In the genomic region with DNA sequence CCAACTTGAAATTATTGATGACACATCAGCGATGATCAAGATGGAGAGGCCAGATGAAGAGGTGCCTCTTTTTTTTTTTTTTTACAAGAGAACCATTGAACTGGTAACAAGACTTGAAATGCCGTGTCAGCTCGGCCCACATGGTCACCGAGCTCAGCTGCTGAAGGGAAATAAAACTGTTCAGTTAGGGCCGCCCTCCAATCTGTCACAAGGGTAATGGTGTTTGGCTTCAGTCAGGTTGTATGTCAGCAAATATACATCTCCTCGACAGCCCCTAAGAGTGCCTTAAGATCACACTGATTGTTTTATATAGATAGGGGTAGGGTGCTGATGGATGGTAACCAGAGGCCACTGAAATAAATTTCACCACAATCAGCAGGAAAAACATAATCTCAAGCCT, we compare ENCODE assay signal across 23 mouse cellular contexts.
"Had no signal": no experiment of that assay in that cellular context is flagged by ENCODE, and none has a peak within 500 bp of the region (broad histone marks: within the 10 kb centered on the region; RNA-seq: fewer than 3 reads in every experiment).

No protein-coding gene starts in this region.

- H3K36me3 ChIP-seq: limb, embryonic 10.5 days; limb, embryonic 13.5 days; midbrain, embryonic 10.5 days; midbrain, embryonic 13.5 days; neural tube, embryonic 12.5 days; neural tube, embryonic 15.5 days had no signal

- H3K9me3 ChIP-seq: limb, embryonic 10.5 days; midbrain, embryonic 13.5 days; neural tube, embryonic 15.5 days had no signal

- H3K4me1 ChIP-seq: limb, embryonic 10.5 days; limb, embryonic 13.5 days; midbrain, embryonic 10.5 days; midbrain, embryonic 13.5 days; neural tube, embryonic 12.5 days; neural tube, embryonic 15.5 days had no signal

- H3K27me3 ChIP-seq: limb, embryonic 13.5 days; midbrain, embryonic 13.5 days; neural tube, embryonic 12.5 days; neural tube, embryonic 15.5 days had no signal

- H3K4me3 ChIP-seq: limb, embryonic 10.5 days; limb, embryonic 13.5 days; midbrain, embryonic 10.5 days; midbrain, embryonic 13.5 days; neural tube, embryonic 12.5 days; neural tube, embryonic 15.5 days had no signal

- ATAC-seq: intestine, postnatal 0 days; liver, postnatal 0 days; lung, postnatal 0 days; midbrain, embryonic 13.5 days had no signal

- H3K27ac ChIP-seq: limb, embryonic 10.5 days; limb, embryonic 13.5 days; liver, embryonic 14.5 days; macrophage; midbrain, embryonic 10.5 days; midbrain, embryonic 13.5 days; neural tube, embryonic 12.5 days; neural tube, embryonic 15.5 days; stomach, postnatal 0 days had no signal

- DNase-seq: kidney, postnatal 10 days; kidney, postnatal 36 days; layer of hippocampus, adult 9-11 months; liver; liver, postnatal 0 days; lung, embryonic 14.5 days; right cerebral cortex, adult 18-20 months; right cerebral cortex, postnatal 14 days; right cerebral cortex, postnatal 4 days; thymus, adult 2 months; thymus, postnatal 14 days; thymus, postnatal 4 days had no signal

- H3K9ac ChIP-seq: limb, embryonic 13.5 days; liver, embryonic 14.5 days; liver, postnatal 0 days; lung, embryonic 14.5 days; midbrain, embryonic 13.5 days; neural tube, embryonic 12.5 days; neural tube, embryonic 15.5 days had no signal

- H3K4me2 ChIP-seq: limb, embryonic 13.5 days; lung, embryonic 14.5 days; midbrain, embryonic 13.5 days; neural tube, embryonic 12.5 days; neural tube, embryonic 15.5 days had no signal
